Mouse (Mus musculus) induced T-regulatory cell, adult 2 months (primary cell): ENCODE measurements around the gene Aqp7.

Experiments
- DNase-seq: peaks from one replicate; pipeline ENCODE4 v3.0.0-alpha.2; 2012; ENCODE audit warnings: low read depth

Gene Aqp7

GRCm38 (mm10) chr4:41000271-41000670 lies 47.7 kb downstream of the Aqp7 start:
- no peak for DNase-seq

- no peak for DNase-seq
These were observed 50.0 kb downstream of the Aqp7 start for GRCm38 (mm10) chr4:40997916-40998315.

- no peak for DNase-seq
These were observed 51.6 kb downstream of the Aqp7 start for GRCm38 (mm10) chr4:40996302-40996701.

GRCm38 (mm10) chr4:40989633-40990032 lies 58.3 kb downstream of the Aqp7 start:
- DNase-seq: no peak

- DNase-seq: no peak
These were observed 64.3 kb downstream of the Aqp7 start for GRCm38 (mm10) chr4:40983686-40984085.
